Mouse (Mus musculus) lung, embryonic 16.5 days (tissue): Measurements from ENCODE around the gene Gm382. TPM values are rescaled to one million over a fixed set of nuclear protein-coding genes. Genes with fewer than 3 reads are reported as not detected.

ENCODE experiments used
- ATAC-seq: fragments of 200-750 bp; cut with Nextera tagmentation; 2 replicates; pipeline ENCODE4 v1.8.0; 2017; ENCODE audit warnings: low read depth, mild to moderate bottlenecking, moderate library complexity
- H3K27ac ChIP-seq: fragments of 300-500 bp; sonication (generic); 2 replicates; pipeline ENCODE4 v1.5.1; 2014; ENCODE audit warnings: mild to moderate bottlenecking, control low read depth, low read length
- H3K27me3 ChIP-seq: fragments of 300-500 bp; sonication (generic); 2 replicates; pipeline ENCODE4 v1.6.1; 2014; ENCODE audit warnings: low read depth, low read length, mixed read lengths; ENCODE audit not compliant: control insufficient read depth, insufficient read depth
- H3K36me3 ChIP-seq: fragments of 300-500 bp; sonication (generic); 2 replicates; pipeline ENCODE4 v1.6.1; 2014; ENCODE audit warnings: low read length; ENCODE audit not compliant: control insufficient read depth, insufficient read depth
- H3K4me1 ChIP-seq: fragments of 300-500 bp; sonication (generic); replicated peaks from 2 replicates; pipeline ENCODE4 v1.6.1; 2014; ENCODE audit warnings: low read length, mixed read lengths; ENCODE audit not compliant: control insufficient read depth, insufficient read depth
- H3K4me2 ChIP-seq: fragments of 300-500 bp; sonication (generic); 2 replicates; pipeline ENCODE4 v1.6.1; 2014; ENCODE audit warnings: low read depth, low read length, control low read depth
- H3K4me3 ChIP-seq: fragments of 300-500 bp; sonication (generic); 2 replicates; pipeline ENCODE4 v1.5.1; 2014; ENCODE audit warnings: mild to moderate bottlenecking, low read length, control low read depth
- H3K9ac ChIP-seq: fragments of 300-500 bp; sonication (generic); 2 replicates; pipeline ENCODE4 v1.6.1; 2014; ENCODE audit warnings: low read length, control low read depth
- H3K9me3 ChIP-seq: fragments of 300-500 bp; sonication (generic); 2 replicates; pipeline ENCODE4 v1.6.1; 2016; ENCODE audit warnings: low read length; ENCODE audit not compliant: control insufficient read depth
- WGBS: fragments of 180-500 bp; shearing (Covaris S2); extraction: QIAGEN DNeasy Blood & Tissue Kit; methylation state at CpG from one replicate; pipeline ENCODE4 v1.1.7; 2014; 5-methylcytosine and 5-hydroxymethylcytosine counted together
- polyA plus RNA-seq: library from polyadenylated mRNA; unstranded; fragments of >200 nt; fragmentation: Nextera tagmentation; extraction: Ambion mirVana; gene quantifications from 2 replicates; pipeline ENCODE4 v1.2.1, GENCODE M21; 2015

Gm382 gene
- not detected in 2 replicates for polyA plus RNA-seq

GRCm38 (mm10) chrX:127039672-127040071, at the start of gene Gm382:
Gene Gm382 (plus strand): TSS chrX:127039972.
- no peaks in the 10 kb centered on the region for H3K36me3 ChIP-seq
- ATAC-seq, result no peak
- H3K27me3 ChIP-seq, result no peaks in the 10 kb centered on the region
- no peak within 1 kb of the TSS for H3K9ac ChIP-seq
- no peak within 1 kb of the TSS for H3K4me3 ChIP-seq
- H3K9me3 ChIP-seq, result no peaks in the 10 kb centered on the region
- no peak within 1 kb of the TSS for H3K27ac ChIP-seq
- WGBS, result 77% methylated on average over 1 of the region's 1 CpGs
- no peak within 1 kb of the TSS for H3K4me2 ChIP-seq
- H3K4me1 ChIP-seq, result no peaks in the 10 kb centered on the region

GRCm38 (mm10) chrX:127070179-127070578, 30.4 kb downstream of the Gm382 start:
- no peak overlapping the region for H3K27ac ChIP-seq
- no peaks in the 10 kb centered on the region for H3K4me1 ChIP-seq
- no peaks in the 10 kb centered on the region for H3K36me3 ChIP-seq
- no peak overlapping the region for H3K4me2 ChIP-seq
- H3K4me3 ChIP-seq, result no peak overlapping the region
- ATAC-seq, result no peak
- 75% methylated on average over 2 of the region's 2 CpGs for WGBS
- H3K9me3 ChIP-seq, result no peaks in the 10 kb centered on the region
- no peak overlapping the region for H3K9ac ChIP-seq
- H3K27me3 ChIP-seq, result no peaks in the 10 kb centered on the region

- no peak overlapping the region for H3K27ac ChIP-seq
- 60% methylated on average over 2 of the region's 2 CpGs for WGBS
- H3K27me3 ChIP-seq, result no peaks in the 10 kb centered on the region
- H3K4me1 ChIP-seq, result no peaks in the 10 kb centered on the region
- no peak overlapping the region for H3K4me3 ChIP-seq
- ATAC-seq, result no peak
- H3K9me3 ChIP-seq, result no peaks in the 10 kb centered on the region
- H3K9ac ChIP-seq, result no peak overlapping the region
- H3K4me2 ChIP-seq, result no peak overlapping the region
- H3K36me3 ChIP-seq, result no peaks in the 10 kb centered on the region
Observed at GRCm38 (mm10) chrX:127091282-127091681, 51.5 kb downstream of the Gm382 start.

GRCm38 (mm10) chrX:127093036-127093435, 53.3 kb downstream of the Gm382 start:
- H3K4me3 ChIP-seq, result no peak overlapping the region
- peaks cover 2% of the 10 kb centered on the region; the same call in 1 of the 2 replicates for H3K9me3 ChIP-seq
- no peak overlapping the region for H3K4me2 ChIP-seq
- no peaks in the 10 kb centered on the region for H3K36me3 ChIP-seq
- no peaks in the 10 kb centered on the region for H3K27me3 ChIP-seq
- ATAC-seq, result no peak
- H3K4me1 ChIP-seq, result no peaks in the 10 kb centered on the region
- H3K27ac ChIP-seq, result no peak overlapping the region
- H3K9ac ChIP-seq, result no peak overlapping the region

- Histone ChIP-seq H3K9me3 (peaks cover 2% of the 10 kb centered on the region; the same call in 1 of the 2 replicates), H3K4me2 (no peak overlapping the region), H3K27me3 (no peaks in the 10 kb centered on the region), H3K4me1 (no peaks in the 10 kb centered on the region), H3K27ac (no peak overlapping the region), H3K9ac (no peak overlapping the region), H3K4me3 (no peak overlapping the region), H3K36me3 (no peaks in the 10 kb centered on the region)
- ATAC-seq, result no peak
- 78% methylated on average over 3 of the region's 3 CpGs for WGBS
Observed at GRCm38 (mm10) chrX:127093961-127094360, 54.2 kb downstream of the Gm382 start.

- Histone ChIP-seq H3K36me3 (no peaks in the 10 kb centered on the region), H3K9ac (no peak overlapping the region), H3K27me3 (no peaks in the 10 kb centered on the region), H3K27ac (no peak overlapping the region), H3K4me1 (no peaks in the 10 kb centered on the region), H3K4me2 (no peak overlapping the region), H3K4me3 (no peak overlapping the region), H3K9me3 (no peaks in the 10 kb centered on the region)
- 73% methylated on average over 2 of the region's 2 CpGs for WGBS
- ATAC-seq, result no peak
Observed at GRCm38 (mm10) chrX:127104341-127104740, 64.6 kb downstream of the Gm382 start.

Other genes with a start within 250 kb of the Gm382 start
- gene 4932411N23Rik, start 224.1 kb upstream of the Gm382 start, polyA plus RNA-seq, result not detected in 2 replicates